Mouse (Mus musculus) lung, adult 10 weeks (tissue): ENCODE results near the gene Sirt7. TPM values are rescaled to one million over a fixed set of nuclear protein-coding genes. Genes with fewer than 3 reads are reported as not detected.

Experiments used
- polyA plus RNA-seq: library from polyadenylated mRNA; stranded (reverse); fragments of 350-450 nt; fragmentation: Illumina TruSeq; extraction: RNeasy Lipid Tissue Mini Kit (QIAGEN cat#74804); gene quantifications from one replicate; pipeline ENCODE4 v1.2.3, GENCODE M21; 2014; ENCODE audit warnings: low read depth, low replicate concordance; ENCODE audit not compliant: insufficient read depth

The Sirt7 gene
- polyA plus RNA-seq: 39.1 TPM

DNA sequence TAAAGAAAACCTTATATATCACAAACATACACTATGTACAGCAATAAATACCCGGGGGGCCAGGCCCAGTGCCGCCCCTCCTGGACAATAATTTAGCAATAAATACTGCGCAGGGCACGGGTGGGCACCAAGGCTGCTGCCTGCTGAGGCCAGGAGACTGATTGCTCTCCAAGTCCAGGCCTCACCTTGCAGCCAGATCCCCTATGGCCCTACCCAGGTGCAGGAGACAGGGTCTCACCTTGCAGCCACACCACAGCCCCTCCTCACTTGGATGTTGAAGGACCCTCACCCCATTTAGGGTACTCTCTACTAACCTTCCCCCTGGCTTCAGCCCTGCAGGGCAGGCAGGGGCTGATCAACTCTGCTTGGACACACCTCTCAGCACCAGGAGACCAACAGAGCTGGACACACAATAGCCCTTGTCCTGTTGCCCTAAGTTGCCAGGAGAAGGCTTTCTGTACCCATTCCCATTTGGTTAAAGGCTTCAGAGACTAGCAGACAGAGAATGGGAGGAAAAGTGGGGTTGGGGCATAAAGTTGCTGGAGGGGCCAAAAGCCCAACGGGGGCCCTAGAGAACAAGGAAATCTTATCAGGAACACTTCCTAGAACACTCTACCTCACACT, at the start of gene Sirt7:
Gene Sirt7, minus strand, starts transcription at position 89 of the 624 bp plus-strand sequence.

DNA sequence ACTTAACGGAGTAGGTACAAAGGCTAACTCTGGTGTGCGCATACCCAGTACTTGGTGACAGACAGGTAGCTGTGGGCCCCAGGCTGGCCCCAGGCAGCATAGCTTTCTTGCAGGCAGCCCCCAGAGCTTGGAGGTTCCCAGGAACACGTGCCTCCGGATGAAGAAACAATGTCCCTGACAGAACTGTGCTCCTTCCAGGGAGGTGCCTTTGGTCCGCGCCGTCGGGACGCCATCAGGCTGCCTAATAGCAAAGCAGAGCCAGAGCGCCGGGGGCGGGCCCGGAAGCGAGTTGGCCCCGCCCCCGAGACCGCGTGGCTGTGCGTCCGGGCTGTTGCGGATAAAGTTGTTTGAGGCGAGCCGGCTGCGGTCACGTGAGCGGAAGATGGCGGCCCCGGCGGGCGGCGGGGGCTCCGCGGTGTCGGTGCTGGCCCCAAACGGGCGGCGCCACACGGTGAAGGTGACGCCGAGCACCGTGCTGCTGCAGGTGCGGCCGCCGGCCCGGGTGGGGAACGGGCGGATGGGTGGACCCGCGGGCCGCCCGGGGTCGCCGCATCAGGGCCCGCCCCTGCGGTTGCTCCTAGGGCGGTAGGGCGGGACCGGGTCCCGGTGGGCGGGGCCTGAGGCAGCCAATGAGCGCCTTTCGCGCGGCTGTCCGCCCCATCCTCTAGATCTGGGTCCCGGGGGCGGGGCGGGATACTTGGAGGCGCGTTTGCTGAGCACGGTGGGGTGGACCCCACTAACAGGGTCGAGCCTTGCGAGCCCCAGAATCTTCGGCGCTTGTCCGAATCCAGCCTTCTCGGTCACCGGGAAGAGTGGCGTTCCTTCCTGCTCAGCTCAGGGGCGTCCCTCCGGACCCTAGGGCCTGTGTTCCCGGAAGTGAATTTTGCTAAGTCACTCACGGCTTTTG, 47.9 kb upstream of the Sirt7 start, which contains the start of gene Aspscr1:
Gene Aspscr1, plus strand, starts transcription at position 287 of the 907 bp plus-strand sequence.

DNA sequence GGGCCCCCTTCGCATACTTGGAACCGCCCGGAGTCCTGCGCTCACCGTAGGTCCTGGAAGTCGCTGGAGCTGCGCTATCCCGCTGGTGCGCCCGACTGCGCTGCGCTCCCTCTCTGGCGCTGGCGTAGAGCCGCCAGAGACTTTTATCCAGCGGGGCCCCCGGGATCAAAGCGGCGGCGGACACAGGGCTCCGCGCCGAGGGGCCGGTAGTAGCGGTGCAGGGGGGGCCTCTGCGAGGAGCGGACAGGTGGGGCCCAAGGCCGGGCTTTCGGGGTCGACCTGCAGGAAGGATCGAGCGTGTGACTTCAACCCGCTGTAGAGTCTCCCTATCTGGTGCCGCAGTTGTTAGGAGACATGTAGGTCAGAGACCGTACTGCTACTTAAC, 36.0 kb upstream of the Sirt7 start, which contains the start of gene Notum:
Gene Notum, minus strand, starts transcription at position 100 of the 385 bp plus-strand sequence.

DNA sequence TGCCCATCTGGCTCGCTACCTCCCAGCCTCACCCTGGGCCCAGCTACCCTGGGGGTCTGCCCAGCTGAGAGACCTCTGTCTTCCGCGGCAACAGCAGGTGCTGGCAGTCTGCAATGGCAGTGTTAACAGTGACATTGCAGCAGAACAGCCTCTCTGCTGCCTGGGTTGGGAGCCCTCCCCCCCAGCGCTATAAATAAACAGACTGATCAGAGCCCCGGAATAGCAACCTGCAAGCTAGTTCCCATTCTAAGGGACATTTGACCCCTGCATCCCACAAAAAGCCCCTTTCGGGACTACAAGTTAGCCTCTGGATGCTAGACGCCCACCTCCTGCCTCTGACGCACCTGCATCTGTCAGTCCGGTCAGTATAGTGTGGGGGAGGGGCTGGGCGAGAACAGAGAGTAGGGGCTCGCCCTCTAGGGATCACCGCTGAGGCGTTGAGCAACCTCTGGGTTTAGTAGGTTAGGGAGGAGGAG, 23.0 kb upstream of the Sirt7 start, which contains the start of gene Myadml2:
Gene Myadml2, minus strand, starts transcription at position 158 of the 476 bp plus-strand sequence.

DNA sequence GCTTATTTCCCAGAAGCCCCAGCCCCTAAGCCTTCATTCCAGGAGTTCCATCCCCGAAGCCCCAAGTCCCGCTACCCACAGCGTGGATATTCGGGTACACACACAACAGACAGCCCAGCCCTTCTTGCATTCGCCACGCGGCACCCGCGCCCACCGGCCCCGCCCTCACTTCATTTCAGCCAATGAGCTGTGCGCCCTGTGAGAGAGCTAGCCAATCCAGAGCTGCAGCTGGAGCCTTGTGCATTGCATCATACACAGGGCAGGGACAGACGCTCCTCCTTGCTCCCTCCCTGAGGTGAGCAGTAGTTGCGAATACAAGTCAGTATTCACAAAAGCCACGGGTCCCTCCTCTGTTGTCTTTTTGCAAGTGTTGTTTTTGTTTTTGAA, 18.6 kb upstream of the Sirt7 start, which contains the start of gene Pycr1:
Gene Pycr1, minus strand, starts transcription at position 169 of the 387 bp plus-strand sequence.

DNA sequence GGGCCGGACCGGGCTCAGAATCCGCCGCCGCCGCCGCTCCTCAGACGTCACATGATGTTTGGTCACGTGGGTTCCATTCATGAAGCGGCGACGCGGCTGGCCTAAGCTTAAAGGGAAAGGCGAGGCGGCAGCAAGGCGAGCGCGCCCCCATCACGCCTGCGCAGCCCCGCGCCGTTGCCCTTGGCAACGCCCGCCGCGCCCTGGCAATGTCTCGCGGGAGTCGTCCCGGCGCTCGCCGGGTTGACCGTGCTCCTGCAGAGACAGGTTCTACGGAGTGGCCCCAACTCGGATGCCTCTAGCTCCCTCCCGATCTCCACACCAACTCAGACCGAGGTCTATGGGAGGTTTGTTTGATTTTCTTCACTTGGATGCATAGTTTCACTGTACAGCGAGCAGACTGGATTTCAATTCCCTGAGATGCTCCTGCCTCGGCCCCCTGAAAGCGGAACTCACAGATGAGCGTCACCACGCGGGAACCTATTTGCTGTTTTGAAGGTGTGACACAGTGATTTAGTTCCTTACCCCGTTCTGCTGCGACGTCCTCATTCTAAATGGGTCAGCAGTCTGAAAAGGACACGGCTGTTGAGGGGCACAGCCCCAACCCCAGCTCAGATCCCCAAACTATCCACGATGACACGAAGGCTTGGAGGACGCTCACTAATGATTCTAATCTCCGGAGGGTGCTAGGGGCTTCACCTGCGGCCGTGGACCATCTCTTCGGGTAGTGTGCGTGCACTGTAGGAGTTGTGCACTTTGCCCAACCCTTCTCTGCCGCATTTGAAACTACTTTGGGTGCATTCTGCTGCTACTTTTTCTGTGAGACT, 8.7 kb upstream of the Sirt7 start, which contains the start of gene Mafg:
Gene Mafg, minus strand, starts transcription at position 81 of the 824 bp plus-strand sequence.

DNA sequence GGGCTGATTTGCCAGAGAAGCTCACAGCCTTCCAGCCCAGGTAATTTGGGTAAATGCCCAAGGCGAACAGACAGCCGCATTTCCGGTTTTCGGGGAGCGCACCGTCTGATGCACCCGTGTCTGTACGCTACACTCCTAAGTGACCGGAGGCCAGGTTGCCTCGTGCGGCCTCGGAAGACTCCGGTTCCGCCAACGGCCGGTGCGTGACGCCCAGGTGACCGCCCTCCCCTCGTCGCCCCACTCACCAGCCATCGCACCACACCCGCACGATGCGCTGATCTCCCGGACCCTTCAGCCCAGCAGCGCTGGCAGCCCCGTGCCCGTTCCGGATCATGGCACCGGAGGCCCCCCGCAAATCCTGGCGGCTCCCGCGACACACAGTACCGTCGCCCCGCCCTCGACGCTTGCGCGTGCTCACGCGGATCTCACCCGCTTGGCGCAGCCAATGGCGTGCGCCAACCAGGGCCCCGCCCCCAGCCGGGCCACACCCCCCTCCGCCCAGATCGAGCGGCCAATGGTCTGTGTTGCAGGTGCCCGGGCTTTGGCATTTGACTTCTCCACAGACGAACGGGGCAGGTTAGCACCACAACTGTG, 7.4 kb downstream of the Sirt7 start, which contains the start of gene Pcyt2:
Gene Pcyt2, minus strand, starts transcription at position 418 of the 594 bp plus-strand sequence.

DNA sequence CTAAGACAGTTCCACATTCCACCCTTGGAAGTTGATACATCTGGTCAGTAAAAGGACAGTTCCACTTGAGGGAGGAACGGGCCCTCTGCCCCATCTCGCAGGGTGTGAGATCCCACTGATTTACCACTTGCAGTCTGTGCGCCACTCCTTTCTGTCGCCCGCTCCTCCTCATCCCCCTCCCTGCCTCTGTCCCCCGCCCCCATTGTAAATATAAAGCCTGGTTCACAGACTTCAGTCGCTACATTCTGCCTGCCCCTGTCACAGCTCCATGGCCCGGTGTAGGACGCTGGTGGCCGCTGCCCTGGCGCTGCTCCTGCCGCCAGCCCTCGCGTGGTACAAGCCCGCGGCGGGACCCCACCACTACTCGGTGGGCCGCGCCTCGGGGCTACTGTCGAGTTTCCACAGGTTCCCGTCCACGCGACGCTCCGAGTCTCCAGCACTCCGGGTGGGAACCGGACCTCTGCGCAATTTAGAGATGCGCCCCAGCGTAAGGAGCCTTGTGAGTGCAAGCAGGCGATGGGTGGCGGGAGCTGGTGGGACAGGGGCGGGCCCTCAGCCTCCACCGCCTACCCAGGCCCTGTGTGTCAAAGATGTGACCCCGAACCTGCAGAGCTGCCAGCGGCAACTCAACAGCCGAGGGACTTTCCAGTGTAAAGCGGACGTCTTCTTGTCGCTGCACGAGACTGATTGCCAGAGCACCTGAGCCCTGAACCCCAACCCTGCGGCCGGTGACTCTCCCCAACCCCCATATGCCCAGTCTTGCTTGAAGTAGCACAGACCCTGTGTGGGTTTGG, 16.6 kb downstream of the Sirt7 start, which contains the start of gene Npb:
Gene Npb, plus strand, starts transcription at position 237 of the 794 bp plus-strand sequence.

DNA sequence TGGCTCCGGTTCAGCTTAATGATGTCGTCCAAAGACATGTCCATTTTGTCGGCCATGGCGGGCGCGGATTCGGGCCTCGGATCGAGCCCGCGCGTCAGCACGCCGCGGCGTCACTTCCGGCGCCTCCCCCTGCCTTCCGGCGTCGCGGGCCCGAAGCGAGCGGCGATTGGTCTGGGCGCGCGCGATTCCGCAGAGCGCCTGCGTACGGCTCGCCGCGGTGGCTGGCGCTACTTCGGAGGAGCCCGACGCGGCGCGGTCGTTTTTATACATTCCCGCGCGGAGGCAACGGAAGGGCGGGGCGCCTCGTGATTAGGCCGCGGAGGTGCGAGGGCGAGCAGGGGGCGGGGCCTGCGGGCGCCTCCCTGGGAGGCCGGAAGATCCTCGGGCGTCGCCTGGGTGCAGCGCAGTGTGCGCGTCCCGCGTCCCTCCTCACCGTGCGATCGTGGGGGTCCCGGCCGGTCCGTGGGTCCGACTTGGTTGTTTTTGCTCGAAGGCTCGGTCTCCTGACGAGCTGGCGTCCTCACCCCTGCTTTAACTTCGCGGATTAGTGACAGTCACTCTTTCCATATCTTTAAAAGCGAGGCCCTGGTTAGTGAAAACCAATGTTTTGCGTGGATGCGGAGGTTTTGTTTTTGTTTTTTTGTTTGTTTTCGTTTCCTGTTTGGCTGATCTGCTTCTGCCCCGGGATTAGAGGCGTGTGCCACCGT, 26.6 kb downstream of the Sirt7 start, which contains the start of the genes Alyref and Anapc11:
Gene Alyref, minus strand, starts transcription at position 83 of the 707 bp plus-strand sequence.
Gene Anapc11, plus strand, starts transcription at position 139 of the 707 bp plus-strand sequence.

DNA sequence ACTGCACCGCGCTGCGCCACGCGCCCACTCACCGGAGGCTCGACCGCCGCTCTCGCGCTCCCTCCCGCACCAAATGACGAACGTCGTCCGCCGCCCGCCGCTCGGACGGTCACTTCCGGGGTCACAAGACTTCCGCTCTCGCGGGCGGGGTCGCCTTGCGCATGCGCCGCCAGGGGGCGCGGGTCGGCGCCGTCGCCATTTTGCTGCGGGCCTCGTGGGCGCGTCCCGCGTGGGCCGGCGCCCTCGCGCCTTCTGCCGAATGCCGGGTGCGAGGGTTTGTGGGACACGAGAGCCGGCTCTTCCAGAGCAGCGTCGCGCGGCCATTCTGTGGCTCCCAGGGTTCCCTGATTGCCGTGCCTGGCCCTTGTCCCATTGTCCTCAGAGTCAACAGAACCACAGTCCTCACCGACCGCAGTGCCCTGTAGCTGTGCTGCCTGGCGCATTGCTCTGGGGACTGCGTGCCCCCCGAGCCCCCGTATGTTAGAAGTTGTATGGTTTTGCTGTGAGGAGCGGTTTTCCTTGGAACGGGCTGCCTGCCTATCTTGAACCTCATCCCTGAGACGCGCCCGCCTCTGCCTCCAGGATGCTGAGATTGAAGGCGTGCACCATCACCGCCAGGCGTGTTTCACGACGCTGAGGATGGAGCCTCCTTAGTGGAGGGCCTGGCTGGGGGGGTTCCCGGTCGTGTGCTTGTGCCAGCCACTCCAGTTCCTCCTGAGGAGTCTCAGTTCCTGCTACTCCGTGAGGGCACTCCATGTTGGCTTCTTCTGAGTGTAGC, 43.4 kb downstream of the Sirt7 start, which contains the start of gene Arhgdia:
Gene Arhgdia, minus strand, starts transcription at position 135 of the 778 bp plus-strand sequence.

DNA sequence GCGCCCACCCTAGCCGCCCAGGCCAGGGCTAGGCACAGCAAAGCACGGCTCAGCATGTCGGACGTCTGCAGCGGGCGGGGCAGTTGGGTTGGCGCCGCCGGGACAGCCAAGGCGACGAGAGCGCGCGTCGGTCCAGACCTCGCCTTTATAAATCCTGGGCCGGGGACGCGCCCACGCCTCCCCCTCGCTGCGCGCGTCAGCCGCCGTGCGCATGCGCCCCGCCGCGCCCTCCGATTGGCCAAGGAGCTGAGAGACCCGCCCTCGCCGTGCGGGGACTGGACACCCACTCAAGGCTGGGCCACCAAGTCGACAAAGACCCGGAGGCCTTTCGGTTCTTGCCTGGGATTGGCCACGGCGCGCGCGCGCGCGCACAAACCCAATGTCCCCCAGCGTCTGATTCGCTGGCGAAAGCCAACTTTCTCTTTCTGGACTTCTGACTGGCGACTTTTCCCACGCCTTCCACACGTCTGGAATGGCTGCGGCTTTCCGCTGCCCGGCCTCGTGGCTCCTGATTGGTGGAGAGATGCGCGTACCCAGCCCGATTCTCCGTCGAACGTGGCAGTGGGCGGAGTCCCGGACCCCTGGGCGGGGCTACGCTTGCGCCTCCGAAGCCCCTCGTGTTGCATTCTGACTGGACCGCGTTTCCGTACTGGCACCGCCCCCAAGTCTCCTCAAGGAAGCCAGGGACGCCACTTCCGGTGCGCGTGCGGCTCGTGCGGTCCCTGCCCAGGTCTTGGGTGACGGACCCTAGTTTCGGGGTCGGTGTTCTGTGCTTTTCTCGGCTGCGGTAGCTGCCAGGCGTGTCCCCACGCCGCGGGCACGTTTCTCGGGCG, 52.1 kb downstream of the Sirt7 start, which contains the start of gene P4hb:
Gene P4hb, minus strand, starts transcription at position 502 of the 833 bp plus-strand sequence.

Other genes starting within 250 kb of the Sirt7 start
- gene Faap100, start 246.5 kb downstream of the Sirt7 start, polyA plus RNA-seq: 10.2 TPM
- gene Nploc4, start 187.5 kb downstream of the Sirt7 start, polyA plus RNA-seq: 19.5 TPM
- not detected for gene Tspan10, start 182.6 kb downstream of the Sirt7 start, polyA plus RNA-seq
- gene Pde6g, start 171.7 kb downstream of the Sirt7 start, polyA plus RNA-seq: not detected
- 13.4 TPM for gene Oxld1, start 167.2 kb downstream of the Sirt7 start, polyA plus RNA-seq
- gene Ccdc137, start 167.1 kb downstream of the Sirt7 start, polyA plus RNA-seq: 13.6 TPM
- 10.8 TPM for gene Arl16, start 157.6 kb downstream of the Sirt7 start, polyA plus RNA-seq
- 65.4 TPM for gene Mrpl12, start 140.6 kb downstream of the Sirt7 start, polyA plus RNA-seq
- 42.5 TPM for gene Slc25a10, start 133.4 kb downstream of the Sirt7 start, polyA plus RNA-seq
- gene Gcgr, start 94.5 kb downstream of the Sirt7 start, polyA plus RNA-seq: 0.15 TPM
- 138 TPM for gene Mcrip1, start 75.5 kb downstream of the Sirt7 start, polyA plus RNA-seq
- not detected for gene Ppp1r27, start 74.1 kb downstream of the Sirt7 start, polyA plus RNA-seq
- gene P4hb, start 52.0 kb downstream of the Sirt7 start, polyA plus RNA-seq: 289 TPM
- gene Arhgdia, start 43.6 kb downstream of the Sirt7 start, polyA plus RNA-seq: 361 TPM
- 49.0 TPM for gene Alyref, start 26.9 kb downstream of the Sirt7 start, polyA plus RNA-seq
- 82.6 TPM for gene Anapc11, start 26.8 kb downstream of the Sirt7 start, polyA plus RNA-seq
- 1.3 TPM for gene Npb, start 16.8 kb downstream of the Sirt7 start, polyA plus RNA-seq
- 51.7 TPM for gene Pcyt2, start 7.3 kb downstream of the Sirt7 start, polyA plus RNA-seq
- 17.0 TPM for gene Mafg, start 8.4 kb upstream of the Sirt7 start, polyA plus RNA-seq
- gene Pycr1, start 18.5 kb upstream of the Sirt7 start, polyA plus RNA-seq: 1.4 TPM
- gene Myadml2, start 22.9 kb upstream of the Sirt7 start, polyA plus RNA-seq: 1.6 TPM
- 8.1 TPM for gene Notum, start 35.9 kb upstream of the Sirt7 start, polyA plus RNA-seq
- gene Aspscr1, start 47.7 kb upstream of the Sirt7 start, polyA plus RNA-seq: 44.2 TPM
- 82.4 TPM for gene Cenpx, start 88.5 kb upstream of the Sirt7 start, polyA plus RNA-seq
- gene Lrrc45, start 88.7 kb upstream of the Sirt7 start, polyA plus RNA-seq: 15.4 TPM
- 44.3 TPM for gene Rac3, start 96.2 kb upstream of the Sirt7 start, polyA plus RNA-seq
- gene Dcxr, start 102.0 kb upstream of the Sirt7 start, polyA plus RNA-seq: 185 TPM
- gene Cbr2, start 106.9 kb upstream of the Sirt7 start, polyA plus RNA-seq: 5,777 TPM
- gene Hmga1b, start 137.6 kb upstream of the Sirt7 start, polyA plus RNA-seq: 0.87 TPM
- 18.4 TPM for gene Rfng, start 159.0 kb upstream of the Sirt7 start, polyA plus RNA-seq
- gene Gps1, start 159.0 kb upstream of the Sirt7 start, polyA plus RNA-seq: 62.0 TPM
- gene Dus1l, start 171.2 kb upstream of the Sirt7 start, polyA plus RNA-seq: 23.6 TPM
- 145 TPM for gene Fasn, start 199.3 kb upstream of the Sirt7 start, polyA plus RNA-seq